Mouse (Mus musculus) embryonic fibroblast, embryonic 13.5 days (primary cell): ENCODE measurements around the gene Treml4.

Experiments
- CTCF ChIP-seq: IDR thresholded peaks from 2 replicates; pipeline ENCODE4 v1.5.1; 2011; ENCODE audit warnings: mild to moderate bottlenecking, control low read depth, low read length, moderate library complexity, borderline replicate concordance; ENCODE audit not compliant: insufficient read depth
- POLR2A ChIP-seq: IDR thresholded peaks from 2 replicates; pipeline ENCODE4 v1.6.1; 2011; ENCODE audit warnings: low read depth, mild to moderate bottlenecking, control low read depth, low read length, moderate library complexity

DNA sequence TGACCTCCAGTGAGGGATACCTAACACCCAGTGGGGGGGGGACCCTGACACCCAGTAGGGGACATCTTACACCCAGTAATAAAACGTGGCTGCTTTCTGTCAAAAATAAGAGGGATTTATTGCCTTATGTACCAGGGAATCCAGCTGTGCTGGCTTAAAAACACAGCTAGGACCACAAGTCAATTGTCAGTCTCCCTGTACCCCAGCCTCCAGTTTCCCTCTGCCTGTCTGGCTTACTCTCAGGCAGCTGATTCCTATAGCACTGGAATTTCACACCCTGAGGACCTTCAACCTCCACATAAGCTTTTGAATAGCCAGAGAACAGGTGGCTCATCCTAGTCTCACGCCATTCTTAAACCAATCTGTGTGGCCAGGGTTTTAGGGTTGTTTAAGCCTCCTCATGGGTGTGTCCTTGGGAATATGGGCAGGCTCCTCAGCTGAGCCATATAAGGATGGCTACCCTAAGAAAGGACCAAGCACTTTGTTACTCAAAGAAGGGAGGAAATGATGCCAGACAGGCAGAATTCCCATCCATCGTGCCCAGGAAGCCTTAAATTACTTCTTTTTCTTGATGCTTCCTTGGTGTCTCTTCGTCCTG, 28.2 kb upstream of the Treml4 start:
- TF ChIP-seq CTCF (no peak), POLR2A (no peak)
